In the genomic region with DNA sequence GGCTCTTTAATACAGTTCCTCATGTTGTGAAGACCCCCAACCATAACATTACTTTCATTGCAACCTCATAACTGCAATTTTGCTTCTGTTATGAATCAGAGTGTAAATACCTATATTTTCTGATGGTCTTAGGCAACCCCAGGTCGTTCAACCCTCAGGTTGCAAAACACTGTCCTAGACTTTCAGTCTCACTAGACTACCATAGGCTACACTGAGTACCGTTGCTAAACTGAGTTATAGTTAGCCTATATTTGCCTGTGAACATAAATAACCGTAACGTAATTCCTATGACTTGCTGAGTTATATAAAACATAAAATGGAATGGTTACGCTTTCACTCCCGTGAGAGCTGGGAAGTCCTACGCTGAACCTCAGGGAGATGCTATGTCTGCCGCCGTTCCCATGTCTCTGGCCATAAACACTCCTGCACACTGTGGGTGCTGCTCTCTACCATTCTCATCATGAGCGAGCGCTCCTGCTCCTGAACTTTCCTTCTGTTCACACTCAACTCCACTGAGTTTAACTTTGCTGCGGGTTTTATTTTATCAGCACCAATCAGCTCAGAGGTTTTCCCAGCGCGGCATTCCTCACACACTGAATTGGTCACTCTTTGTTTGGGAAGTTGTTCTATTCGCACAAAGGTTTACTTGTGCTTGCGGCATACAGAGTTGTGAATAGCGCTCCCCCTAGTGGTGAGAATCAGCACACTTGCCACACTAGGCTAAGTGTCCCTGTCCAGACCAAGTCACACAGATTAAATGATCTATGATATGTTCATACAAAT, we compare ENCODE assay signal across 9 mouse cellular contexts. TPM values are rescaled to one million over a fixed set of nuclear protein-coding genes. Genes with fewer than 3 reads are reported as not detected.
A peak's percentile ranks its signal among the peaks of the same experiment; 100 is the strongest.
DNase-seq lines count a peak whose midpoint lies in the region; ATAC-seq lines count a peak whose summit lies in the region.
"Had no signal": no experiment of that assay in that cellular context is flagged by ENCODE, and none has a peak within 500 bp of the region (broad histone marks: within the 10 kb centered on the region; RNA-seq: fewer than 3 reads in every experiment).

No protein-coding gene starts in this region.

- no peak overlapping the region for H3K9ac ChIP-seq in midbrain, embryonic 16.5 days (ENCODE audit: low read depth, low read length)

- H3K9me3 ChIP-seq in limb, embryonic 10.5 days (replicated peaks) = no peaks in the 10 kb centered on the region
- H3K9me3 ChIP-seq in midbrain, embryonic 16.5 days (replicated peaks; ENCODE audit: control insufficient read depth, low read length, poor library complexity, severe bottlenecking) = no peaks in the 10 kb centered on the region

- ATAC-seq in midbrain, embryonic 16.5 days = peak; percentile 83

- no peaks in the 10 kb centered on the region for H3K27me3 ChIP-seq in limb, embryonic 10.5 days (ENCODE audit: low read depth, poor library complexity, severe bottlenecking)
- H3K27me3 ChIP-seq in midbrain, embryonic 16.5 days (ENCODE audit: control insufficient read depth, insufficient read depth, low read depth, low read length) = no peaks in the 10 kb centered on the region
- H3K27me3 ChIP-seq in splenic B cell, adult 2 months (ENCODE audit: control insufficient read depth, insufficient read depth, low read length, poor library complexity, severe bottlenecking) = no peaks in the 10 kb centered on the region

- H3K27ac ChIP-seq in limb, embryonic 10.5 days = peak overlapping the region; percentile 80
- peak overlapping the region; percentile 39; the same call in 1 of the 2 replicates for H3K27ac ChIP-seq in midbrain, embryonic 16.5 days (ENCODE audit: low read length)

- H3K4me2 ChIP-seq in midbrain, embryonic 16.5 days (ENCODE audit: low read length) = peak overlapping the region; percentile 33

- no peak overlapping the region for H3K4me3 ChIP-seq in limb, embryonic 10.5 days
- H3K4me3 ChIP-seq in midbrain, embryonic 16.5 days (ENCODE audit: low read depth, low read length) = no peak overlapping the region
- H3K4me3 ChIP-seq: erythroblast, embryonic 14.5 days had no signal

- WGBS in limb, embryonic 10.5 days = 65% methylated on average over 17 of the region's 17 CpGs
- WGBS in midbrain, embryonic 16.5 days = 51% methylated on average over 17 of the region's 17 CpGs

- peaks cover 57% of the 10 kb centered on the region for H3K36me3 ChIP-seq in limb, embryonic 10.5 days
- peaks cover 2% of the 10 kb centered on the region; the same call in 1 of the 2 replicates for H3K36me3 ChIP-seq in midbrain, embryonic 16.5 days (ENCODE audit: control insufficient read depth, insufficient read depth, low read length)
- H3K36me3 ChIP-seq in splenic B cell, adult 2 months (ENCODE audit: control insufficient read depth, insufficient read depth, low read length, poor library complexity, severe bottlenecking) = peaks cover 4% of the 10 kb centered on the region

- 0 out of 2 replicates have a peak, but pooled peaks cover 3% of the 10 kb centered on the region for H3K4me1 ChIP-seq in limb, embryonic 10.5 days
- no peaks in the 10 kb centered on the region for H3K4me1 ChIP-seq in midbrain, embryonic 16.5 days (ENCODE audit: control insufficient read depth, insufficient read depth, low read length)

- DNase-seq in 3T3-L1 (ENCODE audit: low read depth, low spot score) = peak; percentile 84
- DNase-seq in ZHBTc4 (ENCODE audit: low read depth, low spot score) = peak; percentile 82
- peak; percentile 76 for DNase-seq in embryo, embryonic 11.5 days (ENCODE audit: low read depth, low spot score)
- peak; percentile 43 to 67 for DNase-seq in gastrocnemius, postnatal 4 days (ENCODE audit: low spot score in 2 of 2)
- DNase-seq in kidney, adult 18-20 months = peak; percentile 79
- peak; percentile 81 for DNase-seq in limb, embryonic 10.5 days (ENCODE audit: low spot score)
- peak; percentile 82 for DNase-seq in splenic B cell, adult 2 months (ENCODE audit: low read depth, low spot score)

RNA-seq across cellular contexts. Expression of gene Cog3, which starts 13.4 kb away (rescaled TPM):
- 10 to 100 TPM; 18.0 to 18.3 TPM for total RNA-seq in gastrocnemius, postnatal 4 days (2021)
- polyA plus RNA-seq in limb, embryonic 10.5 days (2016; fragmentation: Nextera tagmentation; extraction: Ambion mirVana) = 19.0 and 22.5 TPM in 2 replicates
- polyA plus RNA-seq in midbrain, embryonic 16.5 days (2015; fragmentation: Nextera tagmentation; extraction: Ambion mirVana) = 19.1 and 21.3 TPM in 2 replicates

RNA-seq across cellular contexts. Expression of gene Slc25a30, which starts 19.2 kb away (rescaled TPM):
- total RNA-seq in gastrocnemius, postnatal 4 days (2021) = 10 to 100 TPM in 1 of 2 experiments, 1 to 10 TPM in 1; 9.4 to 11.0 TPM
- polyA plus RNA-seq in limb, embryonic 10.5 days (2016; fragmentation: Nextera tagmentation; extraction: Ambion mirVana) = 4.8 and 6.2 TPM in 2 replicates
- 8.9 and 11.0 TPM in 2 replicates for polyA plus RNA-seq in midbrain, embryonic 16.5 days (2015; fragmentation: Nextera tagmentation; extraction: Ambion mirVana)
